Mouse (Mus musculus): ENCODE results near the gene Sptssa. TPM values are rescaled to one million over a fixed set of nuclear protein-coding genes. Genes with fewer than 3 reads are reported as not detected.
"Not testable (repeated sequence)": the region's sequence is repeated elsewhere in the genome, so short reads cannot be mapped to it uniquely, and the experiment has no call there.

Sptssa gene
- polyA plus RNA-seq, 1 experiment from 2014 or later, result 186 TPM

- no peaks in the 10 kb centered on the region for H3K4me1 ChIP-seq (replicated peaks)
- H3K9me3 ChIP-seq, result no peaks in the 10 kb centered on the region
- 89% methylated on average over 4 of the region's 4 CpGs for WGBS
- ATAC-seq (ENCODE audit: low FRiP score, low read depth), result no peak
- no peak overlapping the region for H3K4me2 ChIP-seq
- H3K27me3 ChIP-seq, result no peaks in the 10 kb centered on the region
- peaks cover 39% of the 10 kb centered on the region for H3K36me3 ChIP-seq
- H3K4me3 ChIP-seq, result no peak overlapping the region
- H3K27ac ChIP-seq (replicated peaks), result no peak overlapping the region
- H3K9ac ChIP-seq, result no peak overlapping the region
Measured at GRCm38 (mm10) chr12:54671262-54671661, 14.9 kb upstream of the Sptssa start.

DNA sequence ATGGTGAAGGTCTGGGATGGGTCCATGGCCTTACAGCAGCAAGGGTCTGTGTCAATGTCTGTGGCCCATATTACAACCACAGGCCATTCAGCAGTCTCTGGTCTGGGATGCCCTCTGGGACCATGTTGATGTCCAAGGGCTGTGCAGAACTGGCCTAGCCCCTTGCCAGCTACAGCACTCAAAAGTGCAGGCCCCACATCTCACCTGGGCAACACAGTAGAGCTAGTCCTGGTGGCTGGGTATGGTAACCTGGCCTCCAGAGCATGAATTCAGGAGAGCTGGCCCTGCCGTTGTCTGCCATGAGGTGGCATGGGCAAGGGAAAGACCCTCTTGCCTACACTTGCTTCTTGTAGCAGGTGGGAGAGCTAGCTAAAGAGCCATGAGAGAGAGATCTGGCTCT lies 11.8 kb upstream of the Sptssa start:
- Histone ChIP-seq H3K27me3 (no peaks in the 10 kb centered on the region), H3K27ac (replicated peaks) (no peak overlapping the region), H3K9me3 (no peaks in the 10 kb centered on the region), H3K4me3 (no peak overlapping the region), H3K4me1 (replicated peaks) (no peaks in the 10 kb centered on the region), H3K36me3 (peaks cover 16% of the 10 kb centered on the region), H3K4me2 (no peak overlapping the region), H3K9ac (no peak overlapping the region)
- peak; percentile 38; the same call in 1 of the 2 replicates for ATAC-seq (ENCODE audit: low FRiP score, low read depth)
- WGBS, result 100% methylated on average over 1 of the region's 1 CpGs

- WGBS, result 85% methylated on average over 6 of the region's 6 CpGs
Measured at GRCm38 (mm10) chr12:54665526-54665925, 9.2 kb upstream of the Sptssa start.

DNA sequence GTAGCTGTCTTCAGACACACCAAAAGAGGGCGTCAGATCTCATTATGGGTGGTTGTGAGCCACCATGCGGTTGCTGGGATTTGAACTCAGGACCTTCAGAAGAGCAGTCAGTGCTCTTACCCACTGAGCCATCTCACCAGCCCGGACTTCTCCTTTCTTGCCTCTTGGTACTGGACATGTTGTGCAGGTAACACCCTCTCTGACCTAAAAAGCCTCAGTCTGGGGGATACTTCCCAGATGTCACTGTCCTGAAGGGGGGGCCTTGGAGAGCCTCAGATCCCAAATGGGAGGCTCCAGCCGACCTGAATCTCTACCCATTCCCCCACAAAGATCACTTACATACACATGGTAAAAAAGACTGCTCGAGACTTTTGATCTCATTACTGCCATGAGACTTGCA lies 5.1 kb upstream of the Sptssa start:
- 88% methylated on average over 5 of the region's 5 CpGs for WGBS
- not testable (repeated sequence) for H3K9me3 ChIP-seq; H3K36me3 ChIP-seq; H3K4me2 ChIP-seq; H3K27ac ChIP-seq (replicated peaks); H3K27me3 ChIP-seq; ATAC-seq (ENCODE audit: low FRiP score, low read depth); H3K4me3 ChIP-seq; H3K4me1 ChIP-seq (replicated peaks); H3K9ac ChIP-seq

More at GRCm38 (mm10) chr12:54665526-54665925, 9.2 kb upstream of the Sptssa start:
- H3K4me2 ChIP-seq, result no peak overlapping the region
- ATAC-seq (ENCODE audit: low FRiP score, low read depth), result no peak
- no peaks in the 10 kb centered on the region for H3K9me3 ChIP-seq
- no peak overlapping the region for H3K9ac ChIP-seq
- peaks cover 2% of the 10 kb centered on the region for H3K36me3 ChIP-seq
- no peaks in the 10 kb centered on the region for H3K27me3 ChIP-seq
- no peak overlapping the region for H3K27ac ChIP-seq (replicated peaks)
- H3K4me1 ChIP-seq (replicated peaks), result no peaks in the 10 kb centered on the region
- no peak overlapping the region for H3K4me3 ChIP-seq

DNA sequence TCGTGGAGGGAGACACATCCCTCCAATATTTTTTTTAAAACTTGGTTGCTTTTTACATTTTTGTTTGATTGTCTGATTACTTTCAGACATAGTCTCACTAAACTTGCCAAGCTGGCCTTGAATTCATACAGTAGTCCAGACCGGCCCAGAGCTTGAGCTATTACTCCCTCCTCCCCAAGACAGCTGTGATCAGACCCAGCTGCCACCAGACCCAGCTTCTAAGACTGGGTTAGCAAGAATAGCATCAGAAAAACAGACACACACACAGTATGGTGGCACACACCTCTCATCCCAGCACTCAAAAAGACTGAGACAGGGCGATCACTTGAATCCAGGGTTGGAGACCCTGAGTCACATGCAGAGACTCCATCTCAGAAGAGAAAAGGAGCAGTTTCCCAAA lies 3.5 kb upstream of the Sptssa start:
- Histone ChIP-seq H3K9ac (no peak overlapping the region), H3K27ac (replicated peaks) (no peak overlapping the region), H3K27me3 (no peaks in the 10 kb centered on the region), H3K36me3 (no peaks in the 10 kb centered on the region), H3K9me3 (no peaks in the 10 kb centered on the region), H3K4me2 (no peak overlapping the region), H3K4me1 (replicated peaks) (peaks cover 15% of the 10 kb centered on the region), H3K4me3 (no peak overlapping the region)
- 84% methylated on average over 3 of the region's 3 CpGs for WGBS
- no peak for ATAC-seq (ENCODE audit: low FRiP score, low read depth)

GRCm38 (mm10) chr12:54658425-54659092 lies 2.2 kb upstream of the Sptssa start:
- Histone ChIP-seq H3K4me1 (replicated peaks) (peaks cover 23% of the 10 kb centered on the region), H3K9ac (no peak overlapping the region), H3K27me3 (no peaks in the 10 kb centered on the region), H3K27ac (replicated peaks) (no peak overlapping the region), H3K36me3 (no peaks in the 10 kb centered on the region), H3K9me3 (no peaks in the 10 kb centered on the region), H3K4me3 (no peak overlapping the region), H3K4me2 (no peak overlapping the region)
- 82% methylated on average over 7 of the region's 7 CpGs for WGBS
- ATAC-seq (ENCODE audit: low FRiP score, low read depth), result no peak

DNA sequence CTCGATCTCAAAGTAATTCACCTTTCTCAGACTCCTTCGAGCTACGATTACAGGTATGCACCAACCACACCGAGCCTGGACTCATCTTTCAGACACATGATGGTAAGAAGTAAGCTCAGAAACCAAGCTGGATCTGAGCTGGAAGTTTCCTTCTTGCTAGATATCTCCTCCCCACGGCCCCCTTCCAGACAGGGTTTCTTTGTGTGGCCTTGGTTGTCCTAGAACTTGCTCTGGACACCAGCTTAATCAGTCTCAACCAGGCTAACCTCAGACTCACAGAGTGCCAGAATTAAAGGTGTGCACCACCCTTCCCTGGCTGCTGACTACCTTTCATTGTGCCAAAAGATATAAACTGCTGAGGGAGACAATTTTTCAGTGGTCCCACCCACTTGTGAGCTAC lies 1.6 kb upstream of the Sptssa start:
- Histone ChIP-seq H3K4me3 (no peak overlapping the region), H3K9ac (no peak overlapping the region), H3K27me3 (no peaks in the 10 kb centered on the region), H3K27ac (replicated peaks) (no peak overlapping the region), H3K4me1 (replicated peaks) (peaks cover 23% of the 10 kb centered on the region), H3K4me2 (no peak overlapping the region), H3K9me3 (no peaks in the 10 kb centered on the region), H3K36me3 (no peaks in the 10 kb centered on the region)
- 99% methylated on average over 5 of the region's 5 CpGs for WGBS
- ATAC-seq (ENCODE audit: low FRiP score, low read depth), result no peak

DNA sequence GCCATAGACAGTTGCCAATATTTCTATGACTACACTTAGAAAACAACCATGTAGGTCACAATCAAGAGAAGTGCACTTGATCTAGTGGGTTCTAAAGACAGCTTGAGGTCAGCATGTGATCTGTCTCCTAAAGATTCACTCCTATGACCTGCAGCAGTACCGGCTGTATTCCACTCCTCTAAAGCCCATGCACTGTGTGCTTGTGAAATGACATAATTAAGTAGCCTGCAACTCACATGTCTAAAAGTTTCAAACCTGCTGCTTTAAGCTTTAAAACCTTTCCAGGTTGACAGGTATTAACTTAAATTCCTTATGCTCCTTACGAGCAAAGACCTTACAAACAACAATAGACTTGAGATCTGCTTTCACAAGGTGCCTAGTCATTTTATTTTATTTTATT lies 853 bp upstream of the Sptssa start:
- no peaks in the 10 kb centered on the region for H3K36me3 ChIP-seq
- H3K9ac ChIP-seq, result no peak overlapping the region
- H3K4me3 ChIP-seq, result peak overlapping the region; percentile 66
- ATAC-seq (ENCODE audit: low FRiP score, low read depth), result no peak
- no peaks in the 10 kb centered on the region for H3K9me3 ChIP-seq
- H3K4me1 ChIP-seq (replicated peaks), result peaks cover 30% of the 10 kb centered on the region
- peak overlapping the region; percentile 85 for H3K27ac ChIP-seq (replicated peaks)
- no peaks in the 10 kb centered on the region for H3K27me3 ChIP-seq
- WGBS, result 62% methylated on average over 2 of the region's 2 CpGs
- H3K4me2 ChIP-seq, result peak overlapping the region; percentile 67

- ATAC-seq (ENCODE audit: low FRiP score, low read depth), result no peak
- WGBS, result under 1% methylated on average over 22 of the region's 22 CpGs
- peak overlapping the region; percentile 67 for H3K4me2 ChIP-seq
- no peaks in the 10 kb centered on the region for H3K27me3 ChIP-seq
- peaks cover 34% of the 10 kb centered on the region for H3K4me1 ChIP-seq (replicated peaks)
- H3K4me3 ChIP-seq, result peak overlapping the region; percentile 66
- peak overlapping the region; percentile 85 for H3K27ac ChIP-seq (replicated peaks)
- H3K9me3 ChIP-seq, result no peaks in the 10 kb centered on the region
- H3K36me3 ChIP-seq, result no peaks in the 10 kb centered on the region
- H3K9ac ChIP-seq, result peak overlapping the region; percentile 80
Measured at GRCm38 (mm10) chr12:54656039-54656395, 356 bp downstream of the Sptssa start.

DNA sequence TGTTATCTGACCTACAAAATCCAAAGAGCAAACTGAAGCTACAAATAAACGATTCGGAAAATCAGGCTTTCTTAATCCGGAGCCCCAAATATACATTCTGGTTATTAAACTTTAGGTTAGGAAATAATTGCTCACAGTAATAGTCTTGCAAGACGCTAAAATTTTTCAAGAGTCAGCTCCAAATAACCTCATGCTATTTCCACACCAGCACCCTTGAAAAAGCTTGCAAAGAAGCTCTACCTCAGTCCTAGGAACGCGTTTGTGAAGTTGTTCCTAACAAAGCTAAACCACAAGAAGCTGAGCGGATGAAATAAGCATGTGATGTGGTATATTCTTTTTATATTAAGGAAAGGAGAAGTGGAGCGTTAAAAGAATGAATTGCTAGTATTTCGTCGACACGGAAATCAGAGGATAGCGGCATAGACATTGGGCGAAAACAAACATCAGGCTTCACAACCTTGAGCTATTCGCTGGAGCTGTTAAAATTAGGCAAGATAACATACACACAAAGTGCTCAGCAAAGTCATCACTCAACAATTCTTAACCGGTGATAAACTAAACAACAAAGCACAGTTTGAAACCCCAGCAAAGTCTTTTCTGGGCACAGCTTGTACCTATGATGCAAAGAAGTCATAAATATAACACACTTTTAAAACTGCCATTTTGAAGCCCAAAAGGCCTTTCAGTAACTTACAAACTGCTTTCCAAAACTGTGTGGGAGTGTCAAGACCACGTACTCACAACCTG lies 908 bp downstream of the Sptssa start:
- no peak for ATAC-seq (ENCODE audit: low FRiP score, low read depth)
- Histone ChIP-seq H3K4me3 (peak overlapping the region; percentile 66), H3K36me3 (no peaks in the 10 kb centered on the region), H3K9me3 (no peaks in the 10 kb centered on the region), H3K4me1 (replicated peaks) (peaks cover 34% of the 10 kb centered on the region), H3K9ac (peak overlapping the region; percentile 80), H3K27ac (replicated peaks) (peak overlapping the region; percentile 85), H3K4me2 (peak overlapping the region; percentile 67), H3K27me3 (no peaks in the 10 kb centered on the region)
- 22% methylated on average over 16 of the region's 16 CpGs for WGBS

GRCm38 (mm10) chr12:54654741-54655140 lies 1.6 kb downstream of the Sptssa start:
- Histone ChIP-seq H3K36me3 (no peaks in the 10 kb centered on the region), H3K4me2 (peak overlapping the region; percentile 67), H3K4me3 (peak overlapping the region; percentile 66), H3K27me3 (no peaks in the 10 kb centered on the region), H3K9ac (0 out of 2 replicates have a peak overlapping the region, but pooled peaks have one; percentile 3), H3K4me1 (replicated peaks) (peaks cover 34% of the 10 kb centered on the region), H3K27ac (replicated peaks) (no peak overlapping the region), H3K9me3 (no peaks in the 10 kb centered on the region)
- no peak for ATAC-seq (ENCODE audit: low FRiP score, low read depth)
- 86% methylated on average over 1 of the region's 1 CpGs for WGBS

- Histone ChIP-seq H3K9ac (no peak overlapping the region), H3K4me3 (no peak overlapping the region), H3K9me3 (no peaks in the 10 kb centered on the region), H3K36me3 (no peaks in the 10 kb centered on the region), H3K27me3 (no peaks in the 10 kb centered on the region), H3K4me2 (peak overlapping the region; percentile 67), H3K4me1 (replicated peaks) (peaks cover 34% of the 10 kb centered on the region), H3K27ac (replicated peaks) (no peak overlapping the region)
- no peak for ATAC-seq (ENCODE audit: low FRiP score, low read depth)
- 88% methylated on average over 4 of the region's 4 CpGs for WGBS
Measured at GRCm38 (mm10) chr12:54654141-54654540, 2.2 kb downstream of the Sptssa start.
